Mouse (Mus musculus): Measurements from ENCODE around the gene Myo1a. TPM values are rescaled to one million over a fixed set of nuclear protein-coding genes. Genes with fewer than 3 reads are reported as not detected.

Myo1a gene
- total RNA-seq, 2 experiments from 2014 or later = not detected

- peak; percentile 32 to 46 for DNase-seq
Measured at GRCm38 (mm10) chr10:127721671-127722418, 16.9 kb downstream of the Myo1a start.

GRCm38 (mm10) chr10:127724178-127724577 is 19.2 kb downstream of the Myo1a start, which contains the start of gene Tac2:
Tac2 (plus strand) TSS chr10:127724478.
- no peak for DNase-seq
- intact Hi-C loops (cut with DNase I) = no loop called here

More at GRCm38 (mm10) chr10:127721671-127722418, 16.9 kb downstream of the Myo1a start:
- intact Hi-C loops (cut with DNase I) = no loop called here

GRCm38 (mm10) chr10:127725136-127725535 is 20.2 kb downstream of the Myo1a start:
- DNase-seq = no peak
- intact Hi-C loops (cut with DNase I) = no loop called here

GRCm38 (mm10) chr10:127728437-127728836 is 23.5 kb downstream of the Myo1a start:
- DNase-seq = no peak
- intact Hi-C loops (cut with DNase I) = no loop called here

GRCm38 (mm10) chr10:127730285-127730932 is 25.4 kb downstream of the Myo1a start:
- intact Hi-C loops (cut with DNase I) = no loop called here

GRCm38 (mm10) chr10:127730933-127731310 is 26.0 kb downstream of the Myo1a start:
- DNase-seq = no peak
- intact Hi-C loops (cut with DNase I) = no loop called here

More at GRCm38 (mm10) chr10:127730285-127730932, 25.4 kb downstream of the Myo1a start:
- no peak for DNase-seq

- intact Hi-C loops (cut with DNase I) = no loop called here
- no peak for DNase-seq
Measured at GRCm38 (mm10) chr10:127731397-127731796, 26.4 kb downstream of the Myo1a start.

- intact Hi-C loops (cut with DNase I) = loop anchor here (1.0 to 2.0 kb wide), 3 partner anchors 40 to 94 kb away; no protein-coding TSS in a partner anchor
- DNase-seq = peak in 1 of 2 experiments; percentile 37
Measured at GRCm38 (mm10) chr10:127734434-127734833, 29.5 kb downstream of the Myo1a start.

- no peak for DNase-seq
- intact Hi-C loops (cut with DNase I) = no loop called here
Measured at GRCm38 (mm10) chr10:127736266-127736665, 31.3 kb downstream of the Myo1a start.

GRCm38 (mm10) chr10:127736916-127737315 is 31.9 kb downstream of the Myo1a start:
- intact Hi-C loops (cut with DNase I) = no loop called here
- DNase-seq = no peak

- intact Hi-C loops (cut with DNase I) = no loop called here
- DNase-seq = no peak
Measured at GRCm38 (mm10) chr10:127737552-127737951, 32.6 kb downstream of the Myo1a start.

GRCm38 (mm10) chr10:127738151-127738882 is 33.3 kb downstream of the Myo1a start:
- DNase-seq = peak; percentile 30 to 56
- intact Hi-C loops (cut with DNase I) = loop anchor here (1.0 to 2.0 kb wide), 2 partner anchors 199 to 270 kb away; no protein-coding TSS in a partner anchor

GRCm38 (mm10) chr10:127739083-127739660 is 34.2 kb downstream of the Myo1a start, which contains the start of gene Zbtb39:
Zbtb39 (plus strand) TSS chr10:127739538.
- peak; percentile 84 to 85 for DNase-seq
- intact Hi-C loops (cut with DNase I) = loop anchor here (2.0 kb wide), 1 partner anchor 270 kb away; no protein-coding TSS in a partner anchor

GRCm38 (mm10) chr10:127739661-127740161 is 34.7 kb downstream of the Myo1a start:
- intact Hi-C loops (cut with DNase I) = loop anchor here (2.0 kb wide), 1 partner anchor 269 kb away; no protein-coding TSS in a partner anchor
- DNase-seq = peak in 1 of 2 experiments; percentile 56

GRCm38 (mm10) chr10:127744661-127745060 is 39.7 kb downstream of the Myo1a start:
- peak; percentile 36 to 70 for DNase-seq

GRCm38 (mm10) chr10:127745886-127746285 is 40.9 kb downstream of the Myo1a start:
- no peak for DNase-seq
- intact Hi-C loops (cut with DNase I) = no loop called here

More at GRCm38 (mm10) chr10:127744661-127745060, 39.7 kb downstream of the Myo1a start:
- intact Hi-C loops (cut with DNase I) = no loop called here

- intact Hi-C loops (cut with DNase I) = no loop called here
- DNase-seq = no peak
Measured at GRCm38 (mm10) chr10:127747254-127747653, 42.3 kb downstream of the Myo1a start.

- DNase-seq = peak; percentile 32 to 46
- intact Hi-C loops (cut with DNase I) = no loop called here
Measured at GRCm38 (mm10) chr10:127748847-127749612, 44.1 kb downstream of the Myo1a start.

GRCm38 (mm10) chr10:127750136-127750777 is 45.3 kb downstream of the Myo1a start:
- DNase-seq = peak; percentile 25 to 40
- intact Hi-C loops (cut with DNase I) = no loop called here
